Mouse (Mus musculus) E14TG2a.4 (cell line): ENCODE results near the gene Cep95.

Experiments
- CTCF ChIP-seq: conservative IDR thresholded peaks from 2 replicates; pipeline ENCODE4 v1.5.1; 2014; ENCODE audit warnings: low read length
- NANOG ChIP-seq: IDR thresholded peaks from 2 replicates; pipeline ENCODE4 v1.6.1; 2014; ENCODE audit warnings: borderline replicate concordance, low read length, mixed read lengths
- POU5F1 ChIP-seq: IDR thresholded peaks from 2 replicates; pipeline ENCODE4 v1.6.1; 2014; ENCODE audit warnings: low read length, borderline replicate concordance

DNA sequence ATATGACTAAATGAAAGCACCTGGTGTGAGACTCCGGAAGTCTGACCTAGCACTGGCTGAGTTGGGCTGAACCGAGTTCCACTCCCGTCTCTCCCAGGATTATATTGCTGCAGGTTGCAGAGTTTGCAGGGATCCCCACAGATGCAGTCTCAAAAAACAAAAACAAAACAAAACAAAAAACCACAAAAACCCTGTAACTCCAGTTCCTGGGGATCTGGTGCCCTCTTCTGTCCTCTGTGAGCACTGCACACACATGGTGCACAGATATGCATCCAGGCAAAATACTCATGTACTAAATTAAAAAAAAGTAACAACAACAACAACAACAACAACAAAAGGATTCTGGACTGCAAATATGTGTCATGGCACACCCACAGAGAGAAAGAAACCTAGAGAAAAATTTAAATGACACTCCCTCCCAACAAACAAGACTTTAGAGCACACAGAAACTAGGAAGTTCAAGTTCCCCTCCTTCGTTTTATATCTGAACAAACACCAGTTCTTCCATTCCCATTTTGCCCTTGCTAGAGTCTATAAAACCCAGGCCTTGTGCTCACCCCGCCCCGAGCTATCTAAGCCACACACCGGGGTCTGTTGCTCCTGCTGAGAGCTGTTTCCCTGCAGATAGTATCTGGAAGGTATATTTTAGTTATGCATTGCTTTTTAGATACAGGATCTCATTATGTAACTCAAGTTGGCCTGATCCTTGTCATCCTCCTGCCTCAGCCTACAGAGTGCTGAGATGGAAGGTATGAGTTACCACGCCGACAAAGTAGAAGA is 18.7 kb upstream of the Cep95 start:
- TF ChIP-seq CTCF (peak; percentile 69), POU5F1 (no peak), NANOG (no peak)
